Mouse (Mus musculus): ENCODE data around the gene Kcnh5.

DNA sequence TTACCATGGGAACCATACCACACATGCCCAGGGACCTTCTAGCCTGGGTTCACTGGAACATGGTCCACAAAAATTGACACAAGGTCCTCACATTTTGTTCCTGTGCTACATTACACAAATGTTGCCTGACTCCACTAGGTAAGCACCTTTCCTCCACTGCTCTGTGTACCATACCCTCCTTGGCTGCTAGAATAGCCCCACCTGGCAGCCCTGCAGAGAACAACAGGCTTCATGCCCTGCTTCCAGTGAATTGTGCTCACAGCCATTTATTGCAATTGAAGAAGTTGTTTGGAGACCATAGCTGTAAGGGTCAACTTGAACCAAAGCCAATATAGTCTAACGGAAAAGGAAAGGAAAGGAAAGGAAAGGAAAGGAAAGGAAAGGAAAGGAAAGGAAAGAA lies 37.3 kb downstream of the Kcnh5 start:
- peak; percentile 14; the same call in 1 of the 2 replicates for TF ChIP-seq CTCF (IDR thresholded peaks at IDR 0.05; ENCODE audit: low read depth)
- no peak for TF ChIP-seq EP300 (IDR thresholded peaks at IDR 0.05; ENCODE audit: low read depth)

Measured in heart, postnatal 0 days (tissue).